Mouse (Mus musculus) brain, adult 2 months (tissue): ENCODE data around the gene Rps25.
A peak's percentile ranks its signal among the peaks of the same experiment; 100 is the strongest.
"Not testable (repeated sequence)": the region's sequence is repeated elsewhere in the genome, so short reads cannot be mapped to it uniquely, and the experiment has no call there.

Experiments used
- DNase-seq: peaks from one replicate; pipeline ENCODE4 v3.0.0; 2011; ENCODE audit warnings: low read depth, low spot score

Gene Rps25

DNA sequence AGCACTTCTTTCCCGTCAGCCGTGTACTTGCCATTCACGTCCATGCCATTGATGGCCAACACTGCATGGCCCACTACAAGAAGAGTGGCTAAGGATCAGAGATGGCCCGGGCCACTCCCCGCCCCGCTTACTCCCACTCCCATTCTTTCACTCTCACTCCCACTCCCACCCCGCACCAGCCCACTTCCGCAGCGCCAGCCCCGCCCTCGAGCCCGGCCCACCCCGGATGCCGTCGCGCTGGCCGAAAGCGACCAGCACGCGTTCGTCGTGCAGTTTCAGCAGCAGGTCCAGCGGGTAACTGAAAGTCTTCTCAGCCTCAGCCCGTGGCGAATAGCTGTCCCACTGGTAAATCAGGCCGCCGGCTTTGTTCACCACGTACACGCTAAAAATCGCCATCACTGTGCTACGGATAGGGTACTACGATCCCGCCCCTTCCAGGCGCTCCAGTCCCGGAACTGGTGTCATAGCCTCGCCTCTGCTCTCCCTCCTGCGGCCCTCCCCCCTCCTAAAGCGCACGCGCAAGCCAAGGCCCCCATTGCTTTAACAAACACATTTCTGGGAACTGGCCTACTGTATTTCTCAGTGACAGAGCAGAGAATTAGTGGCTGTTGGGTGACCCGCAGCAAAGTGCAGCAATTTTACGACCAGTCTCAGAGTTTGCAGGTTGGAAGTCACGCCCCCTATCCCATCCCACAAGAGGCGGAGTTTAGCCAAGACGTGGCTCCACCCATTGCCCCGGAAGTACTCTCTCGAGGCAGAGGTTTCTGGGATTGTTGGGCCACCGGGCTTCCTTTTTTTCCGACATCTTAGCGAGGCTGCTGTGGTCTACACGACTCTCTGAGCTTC is at the start of gene Rps25, which contains the start of gene Trappc4:
TSS of gene Rps25 (plus strand) at position 234 of the 846 bp plus-strand sequence.
TSS of gene Trappc4 (minus strand) at position 695 of the 846 bp plus-strand sequence.
- peak; percentile 98 for DNase-seq

DNA sequence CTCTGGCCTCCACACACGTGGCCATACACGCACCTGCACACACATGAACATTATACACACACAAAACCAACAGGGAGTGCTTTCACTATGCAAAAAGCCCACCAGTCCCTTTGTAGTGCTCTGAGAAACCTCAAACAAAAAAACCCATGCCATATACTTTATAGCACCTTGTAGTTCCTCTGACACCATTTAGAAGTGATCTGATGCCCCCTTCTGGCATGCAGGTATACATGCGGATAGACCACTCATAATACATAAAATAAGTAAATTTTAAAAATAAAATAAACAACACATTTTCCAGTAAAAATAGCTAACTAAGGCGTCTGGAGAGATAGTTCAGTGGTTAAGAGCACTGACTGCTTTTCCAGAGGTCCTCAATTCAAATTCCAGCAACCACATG is 49.7 kb upstream of the Rps25 start:
- DNase-seq = peak; percentile 23

DNA sequence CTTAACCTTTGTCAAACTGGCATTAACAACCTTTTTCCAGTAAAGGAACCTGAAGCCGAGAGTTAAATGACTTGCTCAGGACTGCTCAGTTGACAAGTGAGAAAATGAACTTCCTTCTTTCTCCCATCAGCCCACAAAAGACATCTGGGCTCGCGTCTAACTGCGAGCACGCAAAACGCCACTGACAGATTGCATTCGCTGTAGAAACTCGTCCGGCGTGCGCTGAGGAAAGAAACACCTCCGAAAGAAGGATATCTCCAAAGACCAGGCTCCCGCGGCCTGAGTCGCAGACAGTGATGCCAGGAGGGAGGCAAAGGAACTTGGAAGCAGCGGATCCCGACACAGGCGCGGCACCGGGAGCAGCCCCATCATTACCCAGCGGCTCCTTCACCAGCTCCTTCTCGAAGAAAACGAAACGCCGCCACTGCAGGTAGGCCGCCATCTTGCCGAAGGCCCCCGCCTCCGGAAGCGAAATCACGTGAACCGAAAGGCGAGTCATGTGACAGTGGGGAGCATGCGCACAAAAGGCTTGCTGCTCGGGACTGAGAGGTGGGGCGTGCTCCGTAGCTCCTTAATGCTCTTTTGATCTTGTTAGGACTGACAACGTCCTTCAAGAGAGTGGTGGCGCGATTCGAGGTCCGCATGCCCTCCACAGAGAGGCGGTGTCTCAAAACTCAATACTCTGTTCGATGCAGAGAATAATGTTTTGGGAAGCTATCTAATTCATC is 45.6 kb upstream of the Rps25 start, which contains the start of gene Vps11:
TSS of gene Vps11 (minus strand) at position 481 of the 728 bp plus-strand sequence.
- DNase-seq = peak; percentile 98

DNA sequence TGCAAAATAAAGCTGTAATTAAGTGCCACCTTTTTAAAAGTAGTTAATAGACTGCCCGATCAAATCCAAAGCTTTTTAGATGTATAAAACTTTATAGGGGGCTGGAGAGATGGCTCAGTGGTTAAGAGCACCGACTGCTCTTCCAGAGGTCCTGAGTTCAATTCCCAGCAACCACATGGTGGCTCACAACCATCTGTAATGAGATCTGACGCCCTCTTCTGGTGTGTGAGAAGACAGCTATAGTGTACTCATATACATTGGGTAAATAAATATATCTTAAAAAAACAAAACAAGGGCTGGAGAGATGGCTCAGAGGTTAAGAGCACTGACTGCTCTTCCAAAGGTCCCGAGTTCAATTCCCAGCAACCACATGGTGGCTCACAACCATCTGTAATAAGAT is 45.0 kb upstream of the Rps25 start:
- DNase-seq = not testable (repeated sequence)

DNA sequence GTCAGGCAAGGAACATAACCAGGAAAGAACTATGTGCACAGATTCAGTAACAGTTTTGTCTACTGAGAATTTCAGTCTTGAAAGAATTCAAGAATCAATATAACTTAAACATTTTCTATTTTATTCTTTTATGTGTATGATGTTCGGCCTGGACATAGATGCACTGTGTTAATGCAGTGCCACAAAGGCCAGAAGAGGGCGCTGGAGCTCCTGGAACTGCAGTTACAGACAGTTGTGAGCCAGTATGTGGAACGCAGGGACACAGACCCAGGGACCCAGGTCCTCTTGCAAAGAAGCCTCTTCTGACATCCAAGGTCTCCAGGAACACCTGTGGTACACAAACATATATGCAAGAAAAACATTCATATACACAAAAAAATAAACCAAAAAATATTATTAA is 42.5 kb upstream of the Rps25 start:
- peak; percentile 26 for DNase-seq

DNA sequence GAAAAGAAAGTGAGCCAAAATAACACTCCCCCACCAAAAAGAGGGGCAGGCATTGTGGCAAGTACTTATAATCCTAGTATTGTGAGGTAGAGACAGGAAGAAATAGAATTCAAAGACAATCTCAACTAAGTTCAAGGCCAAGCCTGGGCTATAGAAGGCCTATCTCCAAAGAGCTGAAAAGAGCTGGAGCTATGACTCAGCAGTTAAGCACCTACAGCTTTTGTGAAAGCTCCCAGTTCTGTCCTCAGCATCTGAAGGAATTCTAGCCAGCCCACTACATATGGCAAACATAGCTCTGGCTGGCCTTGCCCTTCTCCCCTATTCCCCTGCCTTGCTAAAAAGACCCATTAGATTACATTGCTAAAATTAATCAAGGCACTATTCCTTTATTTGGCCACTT is 33.6 kb upstream of the Rps25 start:
- DNase-seq = no peak

DNA sequence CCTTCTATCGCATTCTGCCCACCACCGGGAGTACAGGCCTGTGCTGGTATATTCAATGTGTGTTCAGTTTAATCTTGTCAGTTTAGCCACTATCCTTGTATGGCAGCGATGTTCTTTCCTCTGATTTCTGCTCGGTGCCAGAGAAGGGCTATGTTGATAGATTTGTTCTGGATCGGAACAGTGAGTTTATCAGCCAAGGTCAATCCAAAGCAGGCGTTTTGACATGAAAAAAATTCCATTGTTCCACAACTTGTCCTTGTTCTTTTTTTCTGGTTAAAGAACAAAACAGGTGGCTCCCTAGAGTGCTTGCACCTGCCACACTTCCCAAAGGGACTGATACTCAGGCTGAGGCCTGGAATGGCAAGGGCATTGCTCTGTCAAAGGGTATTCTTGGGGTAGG is 30.8 kb upstream of the Rps25 start:
- no peak for DNase-seq

DNA sequence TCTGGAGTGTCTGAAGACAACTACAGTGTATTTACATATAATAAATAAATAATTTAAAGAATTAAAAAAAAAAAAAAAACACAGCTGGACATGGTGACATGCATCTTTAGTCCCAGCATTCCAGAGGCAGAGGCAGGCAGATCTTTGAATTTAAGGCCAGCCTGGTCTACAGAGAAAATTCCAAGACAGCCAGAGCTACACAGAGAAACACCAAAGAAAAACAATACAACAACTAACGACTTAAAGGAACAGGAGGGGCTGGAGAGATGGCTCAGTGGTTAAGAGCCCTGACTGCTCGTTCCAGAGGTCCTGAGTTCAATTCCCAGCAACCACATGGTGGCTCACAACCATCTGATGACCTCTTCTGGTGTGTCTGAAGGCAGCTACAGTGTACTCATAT is 29.6 kb upstream of the Rps25 start:
- not testable (repeated sequence) for DNase-seq

DNA sequence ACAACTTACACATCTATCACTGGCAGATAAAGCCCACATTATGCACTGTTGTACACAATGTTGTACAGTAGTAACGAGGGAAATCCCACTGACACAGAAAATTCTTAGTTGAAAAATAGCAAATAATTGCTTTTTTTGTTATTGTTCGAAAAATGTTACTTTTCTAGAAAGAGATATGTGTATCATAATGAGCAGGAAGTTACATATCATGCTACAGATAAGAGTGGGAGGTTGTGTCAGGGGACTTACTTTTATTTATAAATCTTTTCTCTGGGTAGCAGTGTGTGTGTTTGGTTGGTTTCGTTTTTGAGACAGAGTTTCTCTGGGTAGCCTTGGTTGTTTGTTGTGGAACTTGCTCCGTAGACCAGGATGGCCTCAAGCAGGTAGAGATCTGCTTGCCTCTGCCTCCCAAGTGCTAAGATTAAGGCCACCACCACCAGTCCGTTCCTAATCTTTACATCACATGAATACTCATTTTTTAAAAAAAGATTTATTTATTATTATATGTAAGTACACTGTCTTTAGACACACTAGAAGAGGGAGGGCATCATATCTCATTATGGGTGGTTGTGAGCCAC is 28.7 kb upstream of the Rps25 start:
- no peak for DNase-seq

DNA sequence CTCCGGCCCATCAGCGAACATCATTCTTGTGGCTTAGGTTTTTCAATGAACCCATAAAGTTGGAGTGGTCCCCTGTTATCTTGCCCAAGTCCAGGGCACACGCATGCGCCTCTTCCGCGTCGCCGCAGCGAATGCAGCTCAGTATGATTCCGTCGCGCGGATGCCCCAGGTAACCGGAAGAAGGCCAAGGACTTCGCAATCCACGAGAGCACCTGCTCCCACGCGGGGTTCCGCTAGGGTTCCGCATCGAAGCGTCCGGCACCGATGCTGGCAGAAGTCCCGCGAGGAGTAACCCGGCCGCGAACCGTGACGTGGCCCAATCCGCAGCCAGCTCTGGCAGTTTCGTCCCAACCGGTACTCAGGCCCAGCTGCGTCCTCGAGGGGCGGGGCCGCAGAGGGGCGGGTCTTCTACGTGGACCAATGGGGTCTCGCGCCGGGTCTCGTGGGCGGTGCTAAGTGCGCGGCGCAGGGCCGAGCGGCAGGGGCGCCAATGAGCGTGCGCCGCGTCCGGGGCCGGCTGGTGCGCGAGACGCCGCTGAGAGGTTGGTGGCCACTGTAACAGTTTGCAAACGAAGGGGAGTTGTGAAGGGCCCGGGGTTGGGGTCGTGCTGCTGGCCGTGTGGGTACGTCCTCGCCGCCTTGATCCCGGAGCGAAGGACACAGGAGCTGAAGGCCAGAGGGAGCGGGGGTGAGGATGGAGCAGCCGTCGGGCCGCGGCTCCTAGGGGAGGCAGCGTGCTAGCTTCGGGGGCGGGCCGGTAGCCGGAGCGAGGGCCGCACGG is 27.7 kb upstream of the Rps25 start, which contains the start of gene Hyou1:
TSS of gene Hyou1 (plus strand) at position 437 of the 781 bp plus-strand sequence.
- peak; percentile 99 for DNase-seq

DNA sequence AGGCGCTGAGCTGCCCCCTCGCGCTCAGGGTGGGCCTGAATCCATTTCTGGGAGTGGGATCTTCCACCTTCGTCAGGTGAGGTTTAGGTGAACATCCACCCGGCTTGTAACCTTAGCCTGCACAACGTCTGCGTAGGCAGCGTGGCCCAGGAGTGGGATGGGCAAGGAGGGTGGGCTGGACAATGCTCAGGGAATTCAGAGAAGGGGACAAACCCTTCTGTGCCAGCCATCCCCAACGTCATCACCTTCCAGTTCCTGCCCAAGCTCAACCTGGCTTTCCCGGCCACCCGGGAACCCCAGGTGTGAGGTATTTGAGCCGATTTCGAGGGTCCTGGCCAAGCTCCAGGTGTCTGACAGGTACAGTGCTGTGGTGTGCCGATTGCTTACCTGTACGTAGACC is 27.1 kb upstream of the Rps25 start:
- DNase-seq = no peak

DNA sequence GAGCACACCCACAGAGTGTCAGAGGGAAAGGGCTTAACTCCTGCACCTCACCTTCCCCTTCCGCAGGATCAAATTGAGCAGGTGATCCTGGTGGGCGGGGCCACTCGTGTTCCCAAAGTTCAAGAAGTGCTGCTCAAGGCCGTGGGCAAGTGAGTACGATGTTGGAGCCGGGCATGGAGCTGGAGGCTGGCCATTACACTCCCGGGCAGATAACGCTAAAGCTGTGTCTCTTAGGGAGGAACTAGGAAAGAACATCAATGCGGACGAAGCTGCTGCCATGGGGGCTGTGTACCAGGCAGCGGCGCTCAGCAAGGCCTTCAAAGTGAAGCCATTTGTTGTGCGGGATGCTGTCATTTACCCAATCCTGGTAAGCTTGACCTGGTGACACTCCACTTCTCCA is 22.3 kb upstream of the Rps25 start:
- DNase-seq = no peak

DNA sequence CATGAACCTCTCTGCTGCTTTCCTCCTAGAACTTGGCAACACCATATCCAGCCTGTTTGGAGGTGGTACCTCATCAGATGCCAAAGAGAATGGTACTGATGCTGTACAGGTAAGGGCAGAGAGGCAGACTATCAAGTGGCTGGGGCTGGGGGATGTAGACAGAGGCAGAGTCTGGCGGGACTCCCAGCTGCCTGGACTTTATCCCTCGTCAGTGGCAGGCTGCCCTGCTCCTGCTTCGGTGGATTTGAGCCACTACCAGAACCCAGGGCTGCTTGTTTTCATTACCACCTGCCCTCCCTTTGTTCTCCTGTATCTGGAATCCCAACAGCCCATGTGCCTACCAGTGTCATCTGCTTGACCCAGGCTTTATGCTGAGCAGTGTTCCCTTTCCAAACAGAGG is 19.7 kb upstream of the Rps25 start:
- no peak for DNase-seq

DNA sequence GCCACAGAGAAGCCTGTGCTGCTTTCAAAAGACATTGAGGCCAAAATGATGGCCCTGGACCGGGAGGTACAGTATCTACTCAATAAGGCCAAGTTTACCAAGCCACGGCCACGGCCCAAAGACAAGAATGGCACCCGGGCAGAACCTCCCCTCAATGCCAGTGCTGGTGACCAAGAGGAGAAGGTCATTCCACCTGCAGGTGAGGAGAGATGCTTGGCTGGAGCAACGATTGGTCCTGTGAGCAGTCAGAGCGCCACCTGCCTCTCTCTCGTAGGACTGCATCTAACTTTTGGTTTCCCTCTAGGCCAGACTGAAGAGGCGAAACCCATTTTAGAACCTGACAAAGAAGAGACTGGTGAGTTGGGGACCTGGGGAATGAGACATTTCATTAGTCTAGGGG is 17.7 kb upstream of the Rps25 start:
- peak; percentile 80 for DNase-seq

DNA sequence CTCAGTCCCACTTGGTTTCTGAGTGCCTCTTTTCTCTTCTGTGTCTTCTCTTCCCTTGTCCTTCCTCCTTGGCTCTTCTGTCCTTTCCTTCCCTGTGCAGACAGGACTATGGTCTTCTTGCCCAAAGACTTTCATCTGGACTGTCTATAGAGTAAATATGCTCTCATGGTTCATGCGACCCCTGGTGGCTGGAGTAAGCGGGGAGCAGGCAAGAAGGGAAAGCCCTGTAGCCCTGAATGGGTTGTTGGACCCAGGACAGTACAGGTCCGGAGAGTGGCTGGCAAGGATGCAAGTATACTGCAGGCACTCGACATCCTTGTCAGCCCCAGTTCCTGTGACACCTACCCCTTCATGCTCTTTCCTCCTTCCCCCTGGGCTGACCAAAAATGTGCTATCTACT is 15.5 kb upstream of the Rps25 start:
- DNase-seq = peak; percentile 71

DNA sequence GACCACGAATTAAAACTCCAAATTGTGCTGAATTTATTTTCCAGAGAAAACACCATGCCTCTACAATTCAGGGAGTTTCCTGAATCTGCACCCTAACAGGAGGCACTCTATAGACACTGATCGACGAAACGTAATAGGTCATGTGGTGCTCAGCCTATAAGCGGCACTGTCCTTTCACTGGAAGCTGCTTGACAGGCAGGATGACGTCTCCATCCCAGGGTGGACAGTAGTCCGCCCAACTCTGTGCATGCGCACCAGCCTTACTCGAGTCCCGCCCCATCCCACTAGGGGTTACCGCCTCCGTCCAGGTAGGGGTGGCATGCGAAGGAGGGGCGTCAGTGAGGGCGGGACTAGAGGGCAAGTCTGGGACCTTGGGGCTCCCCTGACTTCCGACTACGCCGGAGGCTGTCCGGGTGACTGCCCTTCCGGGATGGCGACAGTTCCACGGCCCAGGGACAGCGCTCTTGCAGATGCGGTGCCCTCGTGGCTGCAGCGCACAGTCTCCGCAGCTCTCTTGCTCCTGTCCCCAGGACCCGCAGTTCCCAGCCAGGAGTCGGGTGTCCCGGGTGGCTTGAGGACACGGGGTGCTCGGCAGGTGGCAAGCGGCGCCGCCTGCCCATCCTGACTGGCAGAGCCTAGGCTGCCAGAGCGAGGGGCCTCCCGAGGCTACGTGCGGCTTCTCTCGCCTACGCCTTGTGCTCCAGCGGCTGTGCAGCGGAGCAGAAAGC is 10.1 kb upstream of the Rps25 start, which contains the start of gene Slc37a4:
TSS of gene Slc37a4 (plus strand) at position 169 of the 728 bp plus-strand sequence.
- DNase-seq = peak; percentile 100

DNA sequence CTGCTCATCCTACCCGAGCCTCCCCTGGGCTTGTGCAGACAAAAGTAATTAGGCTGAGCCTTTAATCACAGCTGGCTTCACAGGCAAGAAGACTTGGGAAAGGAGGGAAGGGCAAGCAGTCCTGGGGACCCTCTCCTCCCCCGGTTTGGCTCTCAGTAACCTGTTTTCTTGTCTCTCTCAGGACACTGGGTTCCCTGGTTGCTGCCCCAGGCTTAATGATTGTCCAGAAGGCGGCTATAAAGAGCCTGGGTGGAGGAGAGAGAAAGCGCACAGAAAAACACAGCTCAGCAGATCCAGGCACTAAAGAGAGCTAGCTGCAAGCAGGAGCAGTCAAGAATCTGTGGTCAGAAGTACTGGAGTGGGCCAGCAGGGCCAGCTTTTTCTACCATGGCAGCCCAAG is 8.9 kb upstream of the Rps25 start:
- peak; percentile 26 for DNase-seq

DNA sequence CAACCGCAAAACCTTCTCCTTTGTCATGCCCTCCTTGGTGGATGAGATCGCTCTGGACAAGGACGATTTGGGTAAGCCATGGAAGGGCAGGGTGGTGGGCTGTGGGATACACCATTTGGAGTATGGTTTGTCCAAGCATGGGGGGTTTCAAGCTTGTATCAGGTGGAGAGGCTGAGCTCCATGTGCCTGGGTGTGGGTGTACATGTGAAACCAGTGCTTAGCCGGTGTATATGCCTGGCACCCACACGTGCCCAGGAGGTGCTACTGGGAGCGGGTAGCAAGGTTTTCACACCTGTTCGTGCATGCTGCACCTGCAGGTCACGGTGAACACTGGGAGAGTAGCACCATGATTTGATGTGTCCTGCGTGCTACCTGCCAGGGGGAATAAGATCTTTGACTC is 8.4 kb upstream of the Rps25 start:
- no peak for DNase-seq

DNA sequence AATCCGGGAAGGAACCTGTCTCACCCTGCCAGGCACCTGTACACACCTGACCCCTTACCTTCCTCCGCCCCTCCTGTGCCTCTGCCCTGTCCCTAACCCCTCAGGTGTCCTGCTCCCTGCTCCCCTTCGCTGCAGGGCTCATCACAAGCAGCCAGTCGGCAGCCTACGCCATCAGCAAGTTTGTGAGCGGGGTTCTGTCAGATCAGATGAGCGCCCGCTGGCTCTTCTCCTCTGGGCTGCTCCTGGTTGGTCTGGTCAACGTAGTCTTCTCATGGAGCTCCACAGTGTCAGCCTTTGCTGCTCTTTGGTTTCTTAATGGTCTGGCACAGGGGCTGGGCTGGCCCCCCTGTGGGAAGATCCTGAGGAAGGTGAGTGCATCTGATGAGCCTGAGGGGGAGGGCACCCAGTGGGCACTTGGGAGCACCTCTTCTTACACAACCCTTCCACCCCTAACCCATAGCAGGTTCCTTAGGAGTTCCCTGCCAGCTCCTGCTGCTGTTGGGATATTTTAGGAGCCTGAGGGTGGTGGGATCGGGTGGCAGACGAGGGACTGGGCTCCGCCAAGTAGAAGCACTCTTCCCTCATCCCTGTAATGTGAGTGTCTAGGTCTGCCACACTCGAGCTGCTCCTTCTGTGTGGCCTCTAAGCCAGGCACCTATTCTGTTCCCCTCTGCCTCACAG is 7.7 kb upstream of the Rps25 start:
- DNase-seq = no peak

DNA sequence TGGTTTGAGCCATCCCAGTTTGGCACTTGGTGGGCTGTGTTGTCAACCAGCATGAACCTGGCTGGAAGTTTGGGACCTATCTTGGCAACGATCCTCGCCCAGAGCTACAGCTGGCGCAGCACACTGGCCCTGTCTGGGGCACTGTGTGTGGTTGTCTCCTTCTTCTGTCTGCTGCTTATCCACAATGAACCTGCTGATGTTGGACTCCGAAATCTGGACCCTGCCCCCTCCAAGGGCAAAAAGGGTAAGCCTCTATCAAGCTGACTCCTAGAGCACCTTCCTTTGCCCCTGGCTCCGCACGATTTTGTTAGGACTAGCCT is 7.2 kb upstream of the Rps25 start:
- DNase-seq = no peak
